Mouse (Mus musculus) heart, postnatal 10 days (tissue): Measurements from ENCODE around the gene Rbbp8nl. TPM values are rescaled to one million over a fixed set of nuclear protein-coding genes. Genes with fewer than 3 reads are reported as not detected.
"Not testable (repeated sequence)": the region's sequence is repeated elsewhere in the genome, so short reads cannot be mapped to it uniquely, and the experiment has no call there.

ENCODE experiments used
- DNase-seq, 2 experiments: peaks; one replicate each; pipeline ENCODE4 v3.0.0; 2021
- intact Hi-C: fragments of 180-260 bp; cut with DNase I; formaldehyde crosslinking; loops from one replicate; pipeline ENCODE4 v1.15.1; 2025
- total RNA-seq, 2 experiments: library from RNA; stranded (reverse); gene quantifications; 2 replicates each; pipeline ENCODE4 v1.2.3; 2021

The Rbbp8nl gene
- total RNA-seq, 2 experiments from 2014 or later, result not detected

- intact Hi-C loops, result loop anchor here (10.0 kb wide), 3 partner anchors 185 to 345 kb away; partner anchors contain the start of gene Mtg2
- not testable (repeated sequence) for DNase-seq
These were observed 29.7 kb downstream of the Rbbp8nl start for GRCm38 (mm10) chr2:180259826-180260609.

GRCm38 (mm10) chr2:180258951-180259484, 30.7 kb downstream of the Rbbp8nl start:
- DNase-seq, result not testable (repeated sequence)
- intact Hi-C loops, result loop anchor here (10.0 kb wide), 3 partner anchors 184 to 344 kb away; partner anchors contain the start of gene Mtg2

GRCm38 (mm10) chr2:180257963-180258865, 31.5 kb downstream of the Rbbp8nl start:
- intact Hi-C loops, result loop anchor here (10.0 kb wide), 3 partner anchors 183 to 343 kb away; partner anchors contain the start of gene Mtg2
- no peak for DNase-seq

GRCm38 (mm10) chr2:180257001-180257521, 32.6 kb downstream of the Rbbp8nl start, which contains the start of gene Rps21:
Gene Rps21, plus strand, starts transcription at chr2:180257377.
- intact Hi-C loops, result loop anchor here (10.0 kb wide), 3 partner anchors 182 to 342 kb away; partner anchors contain the start of gene Mtg2
- peak; percentile 99 for DNase-seq

- no peak for DNase-seq
- intact Hi-C loops, result loop anchor here (10.0 kb wide), 3 partner anchors 182 to 342 kb away; partner anchors contain the start of gene Mtg2
These were observed 33.2 kb downstream of the Rbbp8nl start for GRCm38 (mm10) chr2:180256296-180257000.

- intact Hi-C loops, result loop anchor here (10.0 kb wide), 3 partner anchors 181 to 341 kb away; partner anchors contain the start of gene Mtg2
These were observed 34.0 kb downstream of the Rbbp8nl start for GRCm38 (mm10) chr2:180255701-180256100.

GRCm38 (mm10) chr2:180254436-180255209, 35.1 kb downstream of the Rbbp8nl start:
- intact Hi-C loops, result loop anchor here (5.0 to 10.0 kb wide), 4 partner anchors 137 to 340 kb away; partner anchors contain the start of genes Mtg2 and Osbpl2
- DNase-seq, result no peak

More at GRCm38 (mm10) chr2:180255701-180256100, 34.0 kb downstream of the Rbbp8nl start:
- no peak for DNase-seq

GRCm38 (mm10) chr2:180251838-180252237, 37.8 kb downstream of the Rbbp8nl start:
- DNase-seq, result no peak
- intact Hi-C loops, result loop anchor here (1.0 to 10.0 kb wide), 6 partner anchors 44 to 337 kb away; partner anchors contain the start of genes Mtg2 and Osbpl2

- peak; percentile 89 to 91 for DNase-seq
- intact Hi-C loops, result loop anchor here (1.0 to 10.0 kb wide), 6 partner anchors 43 to 336 kb away; partner anchors contain the start of genes Mtg2 and Osbpl2
These were observed 38.6 kb downstream of the Rbbp8nl start for GRCm38 (mm10) chr2:180250930-180251611.

- no peak for DNase-seq
- intact Hi-C loops, result no loop called here
These were observed 40.6 kb downstream of the Rbbp8nl start for GRCm38 (mm10) chr2:180248947-180249660.

GRCm38 (mm10) chr2:180247916-180248315, 41.8 kb downstream of the Rbbp8nl start:
- intact Hi-C loops, result no loop called here
- no peak for DNase-seq

GRCm38 (mm10) chr2:180243108-180243507, 46.6 kb downstream of the Rbbp8nl start:
- no peak for DNase-seq
- intact Hi-C loops, result no loop called here

GRCm38 (mm10) chr2:180238591-180238990, 51.1 kb downstream of the Rbbp8nl start:
- intact Hi-C loops, result no loop called here
- no peak for DNase-seq

GRCm38 (mm10) chr2:180237601-180238345, 51.9 kb downstream of the Rbbp8nl start:
- intact Hi-C loops, result no loop called here
- DNase-seq, result no peak

- DNase-seq, result no peak
- intact Hi-C loops, result no loop called here
These were observed 52.7 kb downstream of the Rbbp8nl start for GRCm38 (mm10) chr2:180236930-180237329.

GRCm38 (mm10) chr2:180236500-180236899, 53.2 kb downstream of the Rbbp8nl start:
- DNase-seq, result no peak
- intact Hi-C loops, result no loop called here

- intact Hi-C loops, result no loop called here
- DNase-seq, result no peak
These were observed 53.9 kb downstream of the Rbbp8nl start for GRCm38 (mm10) chr2:180235788-180236187.
